Comparison of ENCODE assay signal across 9 mouse cellular contexts in genomic region chr17:28180331-28180730, GRCm38 (mm10). TPM values are rescaled to one million over a fixed set of nuclear protein-coding genes. Genes with fewer than 3 reads are reported as not detected.
DNase-seq lines count a peak whose midpoint lies in the region; ATAC-seq and TF ChIP-seq lines count a peak whose summit lies in the region.
"Had no signal": no experiment of that assay in that cellular context is flagged by ENCODE, and none has a peak within 500 bp of the region (broad histone marks: within the 10 kb centered on the region; RNA-seq: fewer than 3 reads in every experiment).

No protein-coding gene starts in this region.

- H3K27ac ChIP-seq in forebrain, embryonic 12.5 days = no peak overlapping the region
- no peak overlapping the region for H3K27ac ChIP-seq in forebrain, embryonic 11.5 days (ENCODE audit: low read depth, low read length)
- 0 out of 2 replicates have a peak overlapping the region, but pooled peaks have one; percentile 3 for H3K27ac ChIP-seq in lung, embryonic 15.5 days
- H3K27ac ChIP-seq in heart, embryonic 13.5 days (replicated peaks) = peak overlapping the region; percentile 67

- no peak for TF ChIP-seq POLR2A in lung, adult 2 months (IDR thresholded peaks at IDR 0.05; ENCODE audit: borderline replicate concordance, extremely low read depth, low read depth, low read length)

- H3K4me3 ChIP-seq in forebrain, embryonic 12.5 days (replicated peaks) = no peak overlapping the region
- no peak overlapping the region for H3K4me3 ChIP-seq in forebrain, embryonic 11.5 days (ENCODE audit: low read depth, low read length)
- H3K4me3 ChIP-seq in lung, embryonic 15.5 days = no peak overlapping the region
- no peak overlapping the region for H3K4me3 ChIP-seq in lung, adult 2 months (replicated peaks; ENCODE audit: extremely low read depth, low read depth, low read length)
- H3K4me3 ChIP-seq in heart, embryonic 13.5 days = peak overlapping the region; percentile 28; the same call in 1 of the 2 replicates

- peaks cover 7% of the 10 kb centered on the region for H3K36me3 ChIP-seq in forebrain, embryonic 12.5 days (replicated peaks)
- no peaks in the 10 kb centered on the region for H3K36me3 ChIP-seq in forebrain, embryonic 11.5 days (ENCODE audit: control insufficient read depth, insufficient read depth, low read length)
- no peaks in the 10 kb centered on the region for H3K36me3 ChIP-seq in lung, embryonic 15.5 days
- no peaks in the 10 kb centered on the region; the same call in 1 of the 2 replicates for H3K36me3 ChIP-seq in heart, embryonic 13.5 days

- 40% methylated on average over 4 of the region's 4 CpGs for WGBS in forebrain, embryonic 12.5 days
- 53% methylated on average over 4 of the region's 4 CpGs for WGBS in forebrain, embryonic 11.5 days
- WGBS in lung, embryonic 15.5 days = 44% methylated on average over 4 of the region's 4 CpGs
- WGBS in lung, adult 2 months = 53% methylated on average over 4 of the region's 4 CpGs
- 37% methylated on average over 4 of the region's 4 CpGs for WGBS in heart, embryonic 13.5 days

- no peak overlapping the region for H3K4me2 ChIP-seq in forebrain, embryonic 12.5 days
- H3K4me2 ChIP-seq in forebrain, embryonic 11.5 days (ENCODE audit: low read depth, low read length, severe bottlenecking) = no peak overlapping the region
- no peak overlapping the region for H3K4me2 ChIP-seq in lung, embryonic 15.5 days
- peak overlapping the region; percentile 92 for H3K4me2 ChIP-seq in heart, embryonic 13.5 days

- H3K4me1 ChIP-seq in forebrain, embryonic 12.5 days = peaks cover 38% of the 10 kb centered on the region
- peaks cover 7% of the 10 kb centered on the region; the same call in 1 of the 2 replicates for H3K4me1 ChIP-seq in forebrain, embryonic 11.5 days (replicated peaks; ENCODE audit: control insufficient read depth, insufficient read depth, low read length)
- peaks cover 59% of the 10 kb centered on the region for H3K4me1 ChIP-seq in lung, embryonic 15.5 days
- H3K4me1 ChIP-seq in lung, adult 2 months (ENCODE audit: control insufficient read depth, insufficient read depth, low read length) = peaks cover 10% of the 10 kb centered on the region
- peaks cover 81% of the 10 kb centered on the region for H3K4me1 ChIP-seq in heart, embryonic 13.5 days

- ATAC-seq in forebrain, embryonic 12.5 days (ENCODE audit: low FRiP score) = no peak
- no peak for ATAC-seq in forebrain, embryonic 11.5 days (replicated peaks; ENCODE audit: low FRiP score)
- no peak for ATAC-seq in lung, embryonic 15.5 days (ENCODE audit: borderline replicate concordance, extremely low read depth, low FRiP score, low TSS enrichment)
- ATAC-seq in heart, embryonic 13.5 days (ENCODE audit: extremely low read depth, insufficient number of reproducible peaks, low FRiP score, low TSS enrichment) = no peak

- TF ChIP-seq CTCF in lung, adult 2 months (IDR thresholded peaks at IDR 0.05; ENCODE audit: insufficient read depth, low read length) = no peak

- H3K9ac ChIP-seq in forebrain, embryonic 12.5 days = 0 out of 2 replicates have a peak overlapping the region, but pooled peaks have one; percentile 21
- no peak overlapping the region for H3K9ac ChIP-seq in forebrain, embryonic 11.5 days (ENCODE audit: low read length)
- no peak overlapping the region for H3K9ac ChIP-seq in lung, embryonic 15.5 days
- peak overlapping the region; percentile 15 for H3K9ac ChIP-seq in heart, embryonic 13.5 days

- H3K27me3 ChIP-seq in forebrain, embryonic 12.5 days = no peaks in the 10 kb centered on the region
- no peaks in the 10 kb centered on the region for H3K27me3 ChIP-seq in forebrain, embryonic 11.5 days (ENCODE audit: control insufficient read depth, insufficient read depth, low read length)
- H3K27me3 ChIP-seq in lung, embryonic 15.5 days = no peaks in the 10 kb centered on the region
- no peaks in the 10 kb centered on the region for H3K27me3 ChIP-seq in heart, embryonic 13.5 days (replicated peaks)
- H3K27me3 ChIP-seq: megakaryocyte, embryonic 14.5 days had no signal

- DNase-seq in forebrain, embryonic 11.5 days (ENCODE audit: low spot score) = no peak
- no peak for DNase-seq in lung, adult 2 months
- peak; percentile 57 for DNase-seq in lung, postnatal 36 days
- no peak for DNase-seq in thymus, adult 18-20 months
- DNase-seq in embryo, embryonic 9.5 days (ENCODE audit: extremely low spot score) = no peak

- no peaks in the 10 kb centered on the region for H3K9me3 ChIP-seq in forebrain, embryonic 12.5 days
- no peaks in the 10 kb centered on the region for H3K9me3 ChIP-seq in forebrain, embryonic 11.5 days (ENCODE audit: control insufficient read depth, low read length)
- H3K9me3 ChIP-seq in lung, embryonic 15.5 days = no peaks in the 10 kb centered on the region
- H3K9me3 ChIP-seq in heart, embryonic 13.5 days = no peaks in the 10 kb centered on the region
- H3K9me3 ChIP-seq: megakaryocyte, embryonic 14.5 days had no signal

RNA-seq across cellular contexts. Expression of gene Zfp523, which starts 3.4 kb away (rescaled TPM):
- polyA plus RNA-seq in forebrain, embryonic 12.5 days (2016; fragmentation: Nextera tagmentation; extraction: Ambion mirVana) = 43.6 and 44.7 TPM in 2 replicates
- 37.8 and 40.2 TPM in 2 replicates for polyA plus RNA-seq in forebrain, embryonic 11.5 days (2014; fragmentation: Nextera tagmentation; extraction: Ambion mirVana)
- polyA plus RNA-seq in lung, embryonic 15.5 days (2015; fragmentation: Nextera tagmentation; extraction: Ambion mirVana) = 39.1 and 41.8 TPM in 2 replicates
- 69.0 and 75.8 TPM in 2 replicates for polyA plus RNA-seq in lung, adult 2 months (2012; rRNA removed)
- polyA plus RNA-seq in heart, embryonic 13.5 days (2015; fragmentation: Nextera tagmentation; extraction: Ambion mirVana) = 24.2 and 25.7 TPM in 2 replicates

RNA-seq across cellular contexts. Expression of gene Def6, which starts 27.2 kb away (rescaled TPM):
- 2.8 and 4.4 TPM in 2 replicates for polyA plus RNA-seq in forebrain, embryonic 12.5 days (2016; fragmentation: Nextera tagmentation; extraction: Ambion mirVana)
- polyA plus RNA-seq in forebrain, embryonic 11.5 days (2014; fragmentation: Nextera tagmentation; extraction: Ambion mirVana) = 2.2 and 2.5 TPM in 2 replicates
- 4.5 and 7.8 TPM in 2 replicates for polyA plus RNA-seq in lung, embryonic 15.5 days (2015; fragmentation: Nextera tagmentation; extraction: Ambion mirVana)
- polyA plus RNA-seq in lung, adult 2 months (2012; rRNA removed) = 15.2 and 22.0 TPM in 2 replicates
- polyA plus RNA-seq in heart, embryonic 13.5 days (2015; fragmentation: Nextera tagmentation; extraction: Ambion mirVana) = 3.0 and 3.3 TPM in 2 replicates

RNA-seq across cellular contexts. Expression of gene Scube3, which starts 38.4 kb away (rescaled TPM):
- 6.9 and 7.0 TPM in 2 replicates for polyA plus RNA-seq in forebrain, embryonic 12.5 days (2016; fragmentation: Nextera tagmentation; extraction: Ambion mirVana)
- polyA plus RNA-seq in forebrain, embryonic 11.5 days (2014; fragmentation: Nextera tagmentation; extraction: Ambion mirVana) = 10.5 and 12.4 TPM in 2 replicates
- polyA plus RNA-seq in lung, embryonic 15.5 days (2015; fragmentation: Nextera tagmentation; extraction: Ambion mirVana) = 1.7 and 1.8 TPM in 2 replicates
- polyA plus RNA-seq in lung, adult 2 months (2012; rRNA removed) = 3.1 and 3.6 TPM in 2 replicates
- 0.69 and 1.1 TPM in 2 replicates for polyA plus RNA-seq in heart, embryonic 13.5 days (2015; fragmentation: Nextera tagmentation; extraction: Ambion mirVana)

RNA-seq across cellular contexts. Expression of gene Ppard, which starts 52.2 kb away (rescaled TPM):
- 1.4 and 1.6 TPM in 2 replicates for polyA plus RNA-seq in forebrain, embryonic 12.5 days (2016; fragmentation: Nextera tagmentation; extraction: Ambion mirVana)
- polyA plus RNA-seq in forebrain, embryonic 11.5 days (2014; fragmentation: Nextera tagmentation; extraction: Ambion mirVana) = 1.4 and 1.7 TPM in 2 replicates
- polyA plus RNA-seq in lung, embryonic 15.5 days (2015; fragmentation: Nextera tagmentation; extraction: Ambion mirVana) = 2.1 and 2.9 TPM in 2 replicates
- polyA plus RNA-seq in lung, adult 2 months (2012; rRNA removed) = 33.3 and 41.7 TPM in 2 replicates
- polyA plus RNA-seq in heart, embryonic 13.5 days (2015; fragmentation: Nextera tagmentation; extraction: Ambion mirVana) = 1.1 and 1.5 TPM in 2 replicates

Comparison
In these comparisons a context has a peak if more than half of its experiments do, and no peak if none do; other contexts are left out.
1. H3K9ac ChIP-seq: peak in forebrain, embryonic 12.5 days (single experiment) and heart, embryonic 13.5 days (single experiment); none in forebrain, embryonic 11.5 days (single experiment) and lung, embryonic 15.5 days (single experiment).
2. H3K27ac ChIP-seq: peak in lung, embryonic 15.5 days (single experiment) and heart, embryonic 13.5 days (single experiment); none in forebrain, embryonic 12.5 days (single experiment) and forebrain, embryonic 11.5 days (single experiment).